Mouse (Mus musculus): ENCODE data around the gene Myl9.

DNA sequence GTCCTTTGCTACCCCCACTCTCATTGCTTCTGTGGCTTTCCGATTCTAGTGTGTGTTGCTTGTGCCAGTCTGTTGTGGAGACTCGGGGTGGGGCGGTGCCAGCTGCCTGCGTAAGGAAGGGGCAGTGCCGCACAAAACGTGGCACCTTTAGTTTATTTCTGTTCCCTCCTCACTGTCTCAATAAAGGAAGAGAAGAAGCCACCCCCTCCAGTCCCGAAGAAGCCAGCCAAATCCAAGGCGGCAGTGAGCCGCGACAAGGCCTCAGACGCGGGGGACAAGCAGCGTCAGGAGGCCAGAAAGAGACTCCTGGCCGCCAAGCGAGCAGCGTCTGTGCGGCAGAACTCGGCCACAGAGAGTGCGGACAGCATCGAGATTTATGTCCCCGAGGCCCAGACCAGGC is 12.7 kb upstream of the Myl9 start:
- TF ChIP-seq CTCF (IDR thresholded peaks at IDR 0.05; ENCODE audit: control insufficient read depth, insufficient read depth, insufficient read length) = no peak
- TF ChIP-seq MAX (IDR thresholded peaks at IDR 0.05) = no peak
- TF ChIP-seq MYOD1 (IDR thresholded peaks at IDR 0.05; ENCODE audit: control insufficient read depth, insufficient read length, low read depth) = no peak
- TF ChIP-seq CEBPB (IDR thresholded peaks at IDR 0.05; ENCODE audit: low read depth) = no peak
- TF ChIP-seq MYOG (IDR thresholded peaks at IDR 0.05; ENCODE audit: control insufficient read depth, extremely low read depth, insufficient read length) = no peak
- TF ChIP-seq USF1 (IDR thresholded peaks at IDR 0.05; ENCODE audit: low read depth) = no peak
- no peak for TF ChIP-seq FOSL1 (IDR thresholded peaks at IDR 0.05; ENCODE audit: insufficient read depth, low read length, poor library complexity, severe bottlenecking)

All from C2C12 (cell line).